Mouse (Mus musculus) ES-E14 (cell line): ENCODE measurements at regions not wholly inside any gene's neighbourhood (a gene's known extent, or its start where the extent isn't known, plus 50 kb on each side); places are given as distances from the start of the nearest gene placed in this dataset.
A peak's percentile ranks its signal among the peaks of the same experiment; 100 is the strongest.

ENCODE experiments used
- DNase-seq: peaks from one replicate; pipeline ENCODE4 v3.0.0-alpha.2; 2013; ENCODE audit warnings: low read depth, low spot score
- H3K27ac ChIP-seq: 2 replicates; pipeline ENCODE4 v1.5.1; 2012; ENCODE audit warnings: low read depth, mild to moderate bottlenecking, low read length, moderate library complexity, mixed read lengths; ENCODE audit not compliant: poor library complexity, insufficient read depth, severe bottlenecking
- H3K36me3 ChIP-seq: 2 replicates; pipeline ENCODE4 v1.6.1; 2012; ENCODE audit warnings: mild to moderate bottlenecking, low read length, moderate library complexity, mixed read lengths; ENCODE audit not compliant: control insufficient read depth, poor library complexity, insufficient read depth, severe bottlenecking
- H3K4me1 ChIP-seq, 2 experiments: fragments of 150-350 bp in 1 of 2; sonication (generic) in 1 of 2; 2 replicates each; pipeline ENCODE4 v1.6.1; 2012; ENCODE audit warnings: low read length in 2 of 2, mild to moderate bottlenecking in 1 of 2, mixed read lengths in 1 of 2; ENCODE audit not compliant: control insufficient read depth in 2 of 2, insufficient read depth in 2 of 2, poor library complexity in 1 of 2
- H3K4me3 ChIP-seq, 2 experiments: fragments of 150-350 bp in 1 of 2; sonication (generic) in 1 of 2; 2 replicates each; pipeline ENCODE4 v1.5.1; 2012; ENCODE audit warnings: low read length in 2 of 2, low read depth in 1 of 2, mild to moderate bottlenecking in 1 of 2, mixed read lengths in 1 of 2; ENCODE audit not compliant: insufficient read depth in 1 of 2, poor library complexity in 1 of 2, severe bottlenecking in 1 of 2
- H3K9ac ChIP-seq: 2 replicates; pipeline ENCODE4 v1.6.1; 2012; ENCODE audit warnings: low read depth, mild to moderate bottlenecking, low read length, mixed read lengths; ENCODE audit not compliant: poor library complexity, insufficient read depth, severe bottlenecking
- H3K9me3 ChIP-seq: fragments of 150-350 bp; sonication (generic); 2 replicates; pipeline ENCODE4 v1.6.1; 2012; ENCODE audit warnings: low read depth, mild to moderate bottlenecking, low read length; ENCODE audit not compliant: control insufficient read depth, insufficient read depth
- CHD2 ChIP-seq: IDR thresholded peaks from 2 replicates; pipeline ENCODE4 v1.6.1; 2014; ENCODE audit warnings: mild to moderate bottlenecking, low read depth, low read length, inconsistent platforms
- HCFC1 ChIP-seq: IDR thresholded peaks from 2 replicates; pipeline ENCODE4 v1.6.1; 2012; ENCODE audit warnings: low read length, inconsistent platforms, borderline replicate concordance; ENCODE audit not compliant: insufficient read depth
- MAFK ChIP-seq: IDR thresholded peaks from 2 replicates; pipeline ENCODE4 v1.6.1; 2014; ENCODE audit warnings: mild to moderate bottlenecking, low read depth, low read length, inconsistent platforms; ENCODE audit not compliant: insufficient read depth
- ZC3H11A ChIP-seq: IDR thresholded peaks from 2 replicates; pipeline ENCODE4 v1.6.1; 2012; ENCODE audit warnings: low read depth, mild to moderate bottlenecking, inconsistent platforms, low read length, borderline replicate concordance
- ZNF384 ChIP-seq: IDR thresholded peaks from 2 replicates; pipeline ENCODE4 v1.6.1; 2012; ENCODE audit warnings: low read depth, low read length, inconsistent platforms
- in situ Hi-C, 2 experiments: fragments of 600-800 bp; cut with MboI; formaldehyde crosslinking; loops; one replicate each; pipeline ENCODE4 v1.15.1; 2025; ENCODE audit warnings: low sequenced_read_pairs in 2 of 2, inconsistent platforms in 1 of 2; ENCODE audit not compliant: unreplicated experiment in 2 of 2

DNA sequence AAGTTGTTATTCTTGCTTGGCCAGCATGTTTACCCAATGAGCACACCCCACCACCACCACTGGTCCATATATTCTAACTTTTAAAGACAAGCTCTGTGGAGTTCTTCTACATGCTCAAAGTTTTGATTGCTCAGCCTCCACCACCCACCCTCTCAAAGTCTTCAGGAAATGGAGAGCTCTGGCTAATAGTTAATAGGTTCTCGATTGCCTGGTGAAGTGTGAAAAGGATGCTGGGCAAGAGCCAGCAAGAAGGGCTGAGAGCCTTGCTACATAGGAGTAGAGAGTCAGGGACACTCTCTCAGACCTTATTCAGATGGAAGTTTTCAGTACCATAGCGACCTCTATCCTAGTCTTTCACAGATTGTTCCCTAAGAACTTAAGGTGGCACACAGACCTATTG lies 199.4 kb upstream of the Pkdcc start:
- Histone ChIP-seq H3K36me3 (no peaks in the 10 kb centered on the region), H3K4me1 (no peaks in the 10 kb centered on the region), H3K9me3 (no peaks in the 10 kb centered on the region), H3K9ac (no peak overlapping the region), H3K4me3 (no peak overlapping the region), H3K27ac (no peak overlapping the region)
- in situ Hi-C loops = no loop called here
- DNase-seq = no peak
- no peak for TF ChIP-seq HCFC1
- no peak for TF ChIP-seq MAFK
- no peak for TF ChIP-seq CHD2
- TF ChIP-seq ZNF384 = no peak
- no peak for TF ChIP-seq ZC3H11A

DNA sequence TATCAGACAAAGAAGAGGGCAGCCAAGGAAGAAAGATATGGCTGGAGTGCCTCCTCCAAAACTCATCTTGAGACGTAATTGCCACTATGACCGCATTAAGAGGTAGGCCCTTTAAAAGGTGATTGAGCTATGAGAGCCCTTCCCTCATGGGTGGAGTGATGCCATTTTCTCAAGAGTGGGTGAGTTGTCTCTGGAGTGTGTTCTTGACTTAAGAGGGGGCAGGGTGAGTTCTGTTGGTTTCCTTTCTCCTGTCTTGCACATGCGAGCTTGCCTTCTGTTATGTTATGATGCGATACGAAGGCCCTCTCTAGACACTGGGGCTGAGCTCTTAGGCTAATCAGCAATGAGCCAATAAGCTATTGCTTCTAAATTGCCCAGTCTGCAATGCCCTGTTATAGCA lies 198.2 kb upstream of the Pkdcc start:
- no peaks in the 10 kb centered on the region for H3K36me3 ChIP-seq
- in situ Hi-C loops = no loop called here
- TF ChIP-seq CHD2 = no peak
- TF ChIP-seq MAFK = no peak
- TF ChIP-seq ZC3H11A = no peak
- TF ChIP-seq HCFC1 = no peak
- no peak for TF ChIP-seq ZNF384
- DNase-seq = no peak
- no peaks in the 10 kb centered on the region for H3K4me1 ChIP-seq
- no peak overlapping the region for H3K4me3 ChIP-seq
- H3K9ac ChIP-seq = no peak overlapping the region
- no peaks in the 10 kb centered on the region for H3K9me3 ChIP-seq
- H3K27ac ChIP-seq = no peak overlapping the region

DNA sequence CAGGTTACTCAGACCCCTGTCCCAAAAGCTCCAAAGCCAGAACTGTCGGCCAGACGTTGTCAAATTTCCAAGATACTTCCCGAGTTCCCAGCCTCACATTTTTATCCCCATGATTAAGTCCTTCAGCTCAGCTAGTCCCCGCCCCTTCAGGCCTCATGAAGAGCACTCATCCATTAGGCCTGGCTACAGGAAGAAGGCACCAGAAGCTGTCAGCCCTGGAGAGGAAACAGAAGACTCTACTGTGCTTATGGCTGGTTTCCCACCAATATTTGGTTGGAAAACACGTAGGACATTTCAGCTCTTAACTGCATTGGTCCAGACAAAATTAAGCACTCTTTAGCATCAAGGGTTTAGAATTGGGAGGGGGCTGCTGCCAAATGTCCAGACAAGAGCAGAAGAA lies 195.8 kb upstream of the Pkdcc start:
- in situ Hi-C loops = no loop called here
- no peak for DNase-seq
- Histone ChIP-seq H3K4me3 (no peak overlapping the region), H3K36me3 (no peaks in the 10 kb centered on the region), H3K9ac (no peak overlapping the region), H3K4me1 (no peaks in the 10 kb centered on the region), H3K27ac (no peak overlapping the region), H3K9me3 (no peaks in the 10 kb centered on the region)
- no peak for TF ChIP-seq ZC3H11A
- TF ChIP-seq CHD2 = no peak
- TF ChIP-seq ZNF384 = no peak
- no peak for TF ChIP-seq MAFK
- no peak for TF ChIP-seq HCFC1

DNA sequence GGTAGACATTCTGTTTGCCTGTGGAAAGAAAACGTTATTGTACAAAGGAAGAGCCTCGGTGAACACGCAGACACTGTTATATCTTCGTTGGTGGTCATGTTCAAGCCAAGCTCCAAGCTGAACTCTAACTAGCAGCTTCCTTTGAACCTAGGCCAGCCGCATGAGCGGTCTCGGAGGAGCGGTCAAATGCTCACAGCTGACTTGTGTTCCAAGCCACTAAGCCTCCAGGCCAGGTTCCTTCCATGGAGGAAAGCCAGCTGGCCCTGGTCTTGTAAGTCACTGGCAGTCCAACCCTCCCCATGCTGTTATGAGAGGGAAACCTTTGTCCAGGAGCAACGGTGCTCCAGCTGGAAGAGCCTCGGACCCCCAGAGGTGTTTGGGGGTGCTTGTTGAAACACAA lies 194.5 kb upstream of the Pkdcc start:
- Histone ChIP-seq H3K9me3 (no peaks in the 10 kb centered on the region), H3K4me1 (no peaks in the 10 kb centered on the region), H3K36me3 (no peaks in the 10 kb centered on the region), H3K9ac (no peak overlapping the region), H3K27ac (no peak overlapping the region), H3K4me3 (no peak overlapping the region)
- TF ChIP-seq ZNF384 (no peak), CHD2 (no peak), MAFK (no peak), HCFC1 (no peak), ZC3H11A (no peak)
- DNase-seq = no peak
- in situ Hi-C loops = no loop called here

DNA sequence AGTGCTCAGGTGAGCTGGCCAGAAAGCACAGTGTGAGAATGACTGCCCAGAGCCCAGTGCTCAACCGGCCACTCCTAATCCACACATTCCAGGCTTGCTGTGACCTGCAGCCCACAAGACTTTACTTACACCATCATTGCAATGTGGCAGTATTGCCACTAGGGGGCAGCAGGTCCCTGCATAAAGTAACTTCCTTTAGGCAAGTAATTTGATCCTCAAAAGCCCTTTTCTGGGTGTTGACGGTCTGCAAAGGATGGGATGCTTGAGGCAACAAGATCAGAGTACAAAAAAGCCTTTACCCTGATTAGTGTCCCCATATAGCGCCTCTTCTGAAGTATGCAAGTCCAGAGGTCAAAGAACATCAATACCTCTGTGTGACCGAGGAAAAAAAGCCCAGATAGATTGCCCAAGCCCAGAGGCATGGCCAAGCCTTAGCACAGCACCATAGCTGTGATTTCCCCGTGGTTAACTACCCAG lies 189.7 kb upstream of the Pkdcc start:
- Histone ChIP-seq H3K27ac (no peak overlapping the region), H3K9me3 (no peaks in the 10 kb centered on the region), H3K4me3 (no peak overlapping the region), H3K4me1 (no peaks in the 10 kb centered on the region), H3K9ac (no peak overlapping the region), H3K36me3 (no peaks in the 10 kb centered on the region)
- in situ Hi-C loops = loop anchor here (25.0 kb wide), 2 partner anchors 587 to 787 kb away; no protein-coding TSS in a partner anchor
- TF ChIP-seq ZNF384 (no peak), ZC3H11A (peak; percentile 92)
- peak; percentile 89 for DNase-seq
